In genomic region chrX:50793005-50793680, GRCm38 (mm10) we compare ENCODE assay signal across 28 mouse cellular contexts. TPM values are rescaled to one million over a fixed set of nuclear protein-coding genes. Genes with fewer than 3 reads are reported as not detected.
DNase-seq lines count a peak whose midpoint lies in the region; ATAC-seq and TF ChIP-seq lines count a peak whose summit lies in the region.
"Had no signal": no experiment of that assay in that cellular context is flagged by ENCODE, and none has a peak within 500 bp of the region (broad histone marks: within the 10 kb centered on the region; RNA-seq: fewer than 3 reads in every experiment).

No protein-coding gene starts in this region.

- no peak for ATAC-seq in kidney, embryonic 15.5 days (replicated peaks; ENCODE audit: low FRiP score)
- 0 out of 2 replicates have a peak, but pooled peaks have one; percentile 31 for ATAC-seq in stomach, embryonic 15.5 days (ENCODE audit: insufficient read depth, low FRiP score, low read depth)
- no peak for ATAC-seq in stomach, postnatal 0 days (ENCODE audit: low FRiP score, low TSS enrichment)
- ATAC-seq: forebrain, postnatal 0 days; inflammation-experienced regulatory T-cells, adult 6 months; midbrain, embryonic 15.5 days; Patski had no signal

- TF ChIP-seq CTCF in stomach, postnatal 0 days (IDR thresholded peaks at IDR 0.05; ENCODE audit: low read depth) = no peak

- peaks cover 14% of the 10 kb centered on the region; the same call in 1 of the 2 replicates for H3K27me3 ChIP-seq in kidney, embryonic 15.5 days
- H3K27me3 ChIP-seq in stomach, embryonic 15.5 days (replicated peaks) = no peaks in the 10 kb centered on the region
- no peaks in the 10 kb centered on the region for H3K27me3 ChIP-seq in stomach, postnatal 0 days (ENCODE audit: control insufficient read depth, insufficient read depth, low read length)
- H3K27me3 ChIP-seq: lung, embryonic 15.5 days; midbrain, embryonic 15.5 days; neural tube, embryonic 15.5 days had no signal

- intact Hi-C loops in heart, postnatal 10 days (cut with DNase I) = no loop called here

- H3K27ac ChIP-seq in kidney, embryonic 15.5 days = no peak overlapping the region
- no peak overlapping the region for H3K27ac ChIP-seq in stomach, embryonic 15.5 days
- H3K27ac ChIP-seq in stomach, postnatal 0 days (replicated peaks) = no peak overlapping the region
- H3K27ac ChIP-seq: embryonic facial prominence, embryonic 15.5 days; forebrain, embryonic 12.5 days; hindbrain, embryonic 14.5 days; liver, embryonic 14.5 days; lung, embryonic 15.5 days; midbrain, embryonic 10.5 days; midbrain, embryonic 15.5 days; neural tube, embryonic 15.5 days had no signal

- no peak overlapping the region for H3K4me2 ChIP-seq in kidney, embryonic 15.5 days
- H3K4me2 ChIP-seq in stomach, embryonic 15.5 days = no peak overlapping the region
- H3K4me2 ChIP-seq in stomach, postnatal 0 days (replicated peaks; ENCODE audit: low read depth) = no peak overlapping the region
- H3K4me2 ChIP-seq: embryonic facial prominence, embryonic 15.5 days; forebrain, embryonic 12.5 days; hindbrain, embryonic 14.5 days; lung, embryonic 15.5 days; midbrain, embryonic 15.5 days; neural tube, embryonic 15.5 days had no signal

- no peaks in the 10 kb centered on the region for H3K4me1 ChIP-seq in kidney, embryonic 15.5 days
- H3K4me1 ChIP-seq in stomach, embryonic 15.5 days = no peaks in the 10 kb centered on the region
- no peaks in the 10 kb centered on the region for H3K4me1 ChIP-seq in stomach, postnatal 0 days (replicated peaks; ENCODE audit: control insufficient read depth, insufficient read depth)
- H3K4me1 ChIP-seq: embryonic facial prominence, embryonic 15.5 days; lung, embryonic 15.5 days; midbrain, embryonic 15.5 days; neural tube, embryonic 15.5 days had no signal

- WGBS in kidney, embryonic 15.5 days = 42% methylated on average over 4 of the region's 4 CpGs
- 44% methylated on average over 4 of the region's 4 CpGs for WGBS in stomach, embryonic 15.5 days
- whole genome bisulfite sequencing in stomach, postnatal 0 days = 49% methylated on average over 4 of the region's 4 CpGs

- no peaks in the 10 kb centered on the region for H3K36me3 ChIP-seq in kidney, embryonic 15.5 days
- no peaks in the 10 kb centered on the region for H3K36me3 ChIP-seq in stomach, embryonic 15.5 days
- no peaks in the 10 kb centered on the region for H3K36me3 ChIP-seq in stomach, postnatal 0 days (ENCODE audit: control insufficient read depth, insufficient read depth, low read length)
- H3K36me3 ChIP-seq: embryonic facial prominence, embryonic 15.5 days; forebrain, embryonic 12.5 days; G1E; lung, embryonic 15.5 days; midbrain, embryonic 10.5 days; midbrain, embryonic 15.5 days; neural tube, embryonic 15.5 days had no signal

- no peak overlapping the region for H3K9ac ChIP-seq in kidney, embryonic 15.5 days
- H3K9ac ChIP-seq in stomach, embryonic 15.5 days = no peak overlapping the region
- no peak overlapping the region for H3K9ac ChIP-seq in stomach, postnatal 0 days (ENCODE audit: low read length)
- H3K9ac ChIP-seq: embryonic facial prominence, embryonic 15.5 days; forebrain, embryonic 12.5 days; forebrain, postnatal 0 days; hindbrain, embryonic 14.5 days; liver, embryonic 14.5 days; lung, embryonic 15.5 days; midbrain, embryonic 15.5 days; neural tube, embryonic 15.5 days had no signal

- no peak overlapping the region for H3K4me3 ChIP-seq in kidney, embryonic 15.5 days (replicated peaks)
- no peak overlapping the region for H3K4me3 ChIP-seq in stomach, embryonic 15.5 days (replicated peaks)
- H3K4me3 ChIP-seq in stomach, postnatal 0 days (ENCODE audit: low read depth, low read length) = no peak overlapping the region
- H3K4me3 ChIP-seq: embryonic facial prominence, embryonic 15.5 days; forebrain, embryonic 12.5 days; lung, embryonic 15.5 days; midbrain, embryonic 10.5 days; midbrain, embryonic 15.5 days; neural tube, embryonic 15.5 days had no signal

- DNase-seq in embryo, embryonic 11 days = peak; percentile 4
- no peak for DNase-seq in embryo, embryonic 10.5 days (ENCODE audit: low spot score)
- DNase-seq in heart, postnatal 10 days = peak; percentile 6 to 9
- no peak for DNase-seq in heart, adult 8-10 months (ENCODE audit: low spot score)
- peak; percentile 5 for DNase-seq in kidney, postnatal 10 days
- DNase-seq in stomach, postnatal 0 days (ENCODE audit: low spot score) = no peak
- DNase-seq: adrenal gland, postnatal 10 days; cerebellum, adult 8-10 months; cerebellum, postnatal 25 days; forebrain, postnatal 0 days; kidney, adult 11 months; kidney, postnatal 25 days; liver; right cerebral cortex, adult 18-20 months; spleen, adult 18-20 months had no signal

- H3K9me3 ChIP-seq in kidney, embryonic 15.5 days (replicated peaks) = no peaks in the 10 kb centered on the region
- no peaks in the 10 kb centered on the region for H3K9me3 ChIP-seq in stomach, embryonic 15.5 days
- H3K9me3 ChIP-seq in stomach, postnatal 0 days (ENCODE audit: control insufficient read depth, low read length) = no peaks in the 10 kb centered on the region
- H3K9me3 ChIP-seq: embryonic facial prominence, embryonic 15.5 days; forebrain, embryonic 12.5 days; G1E; lung, embryonic 15.5 days; midbrain, embryonic 10.5 days; midbrain, embryonic 15.5 days; neural tube, embryonic 15.5 days had no signal

- no peak for TF ChIP-seq EP300 in stomach, postnatal 0 days (optimal IDR thresholded peaks at IDR 0.05)

RNA-seq across cellular contexts. Expression of gene Stk26, which starts 47.7 kb away (rescaled TPM):
- total RNA-seq in heart, postnatal 10 days (2021) = 1 to 10 TPM; 2.6 to 3.0 TPM
- total RNA-seq in heart, adult 8-10 months (2022) = 1 to 10 TPM; 1.3 to 2.7 (median 1.9) TPM
- 4.2 and 5.4 TPM in 2 replicates for polyA plus RNA-seq in kidney, embryonic 15.5 days (2015; fragmentation: Nextera tagmentation; extraction: Ambion mirVana)
- 6.6 and 8.4 TPM in 2 replicates for polyA plus RNA-seq in stomach, embryonic 15.5 days (2015; fragmentation: Nextera tagmentation; extraction: Ambion mirVana)
- polyA plus RNA-seq in stomach, postnatal 0 days (2015; fragmentation: Nextera tagmentation; extraction: Ambion mirVana) = 3.5 and 4.5 TPM in 2 replicates
- polyA plus RNA-seq: Patski had no signal

Comparison
In these comparisons a context has a peak if more than half of its experiments do, and no peak if none do; other contexts are left out.
1. DNase-seq: peak in embryo, embryonic 11 days (single experiment), heart, postnatal 10 days (2 of 2) and kidney, postnatal 10 days (single experiment); none in embryo, embryonic 10.5 days (single experiment), heart, adult 8-10 months (single experiment) and stomach, postnatal 0 days (single experiment).